Comparison of ENCODE assay signal across 8 mouse cellular contexts in the genomic region with DNA sequence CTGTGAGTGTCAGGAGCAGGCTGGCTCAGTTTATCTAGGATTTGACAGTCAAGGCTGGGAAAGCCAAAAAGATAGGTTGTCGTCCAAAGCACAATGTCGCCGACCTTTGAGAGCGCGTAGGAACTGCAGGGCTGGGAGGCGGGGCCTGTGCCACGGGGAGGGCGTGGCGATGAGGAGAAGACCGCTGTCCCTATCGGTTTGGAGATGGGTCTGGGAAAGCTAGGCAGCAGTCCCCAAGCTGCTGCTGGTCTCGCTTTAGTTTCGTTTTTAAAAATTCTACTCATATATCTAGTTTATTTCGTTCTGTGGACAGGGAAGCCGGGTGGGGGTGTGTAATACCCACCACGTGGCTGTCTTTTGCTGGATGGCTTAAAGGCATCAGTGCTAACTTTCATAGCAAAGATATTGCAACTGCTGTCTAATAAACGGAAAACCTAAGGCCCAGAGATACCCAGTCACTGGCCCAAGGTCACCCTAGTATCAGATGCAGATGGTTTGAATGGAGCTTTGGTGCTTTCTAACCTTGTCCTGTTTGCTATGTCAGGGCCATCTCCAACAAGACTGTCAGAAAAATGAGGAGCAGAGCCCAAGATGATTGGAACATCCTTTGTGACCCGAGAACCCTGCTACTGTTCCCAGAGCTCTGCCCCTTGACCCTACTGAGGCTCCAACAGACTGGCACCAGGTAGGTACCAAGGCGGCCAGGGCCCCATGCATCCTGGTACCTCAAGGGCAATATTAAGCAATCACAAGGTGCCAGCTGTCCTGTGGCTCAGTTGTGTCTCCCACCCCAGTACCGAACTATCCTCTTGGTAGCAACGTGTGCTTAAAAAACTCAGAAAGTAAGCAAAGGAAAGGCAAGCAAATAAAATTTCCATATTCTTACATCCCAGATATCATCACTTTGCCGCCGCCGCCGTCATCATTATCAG. TPM values are rescaled to one million over a fixed set of nuclear protein-coding genes. Genes with fewer than 3 reads are reported as not detected.
DNase-seq lines count a peak whose midpoint lies in the region; ATAC-seq lines count a peak whose summit lies in the region.

No protein-coding gene starts in this region.

- peaks cover 21% of the 10 kb centered on the region for H3K4me1 ChIP-seq in hindbrain, embryonic 15.5 days (replicated peaks)

- peak overlapping the region; percentile 24; the same call in 1 of the 2 replicates for H3K9ac ChIP-seq in hindbrain, embryonic 15.5 days

- peak; percentile 62 for ATAC-seq in hindbrain, embryonic 15.5 days (ENCODE audit: low FRiP score, low read depth)

- H3K9me3 ChIP-seq in hindbrain, embryonic 15.5 days, result no peaks in the 10 kb centered on the region

- H3K27me3 ChIP-seq in hindbrain, embryonic 15.5 days, result no peaks in the 10 kb centered on the region; the same call in none of the 2 replicates

- H3K27ac ChIP-seq in hindbrain, embryonic 15.5 days (replicated peaks), result no peak overlapping the region
- H3K27ac ChIP-seq in macrophage, result peak overlapping the region; percentile 13; the same call in 1 of the 2 replicates

- H3K79me2 ChIP-seq in macrophage (ENCODE audit: inconsistent target), result peaks cover 4% of the 10 kb centered on the region; the same call in 1 of the 2 replicates

- H3K4me3 ChIP-seq in hindbrain, embryonic 15.5 days, result peak overlapping the region; percentile 37
- peak overlapping the region; percentile 57 for H3K4me3 ChIP-seq in macrophage (ENCODE audit: inconsistent target)

- H3K4me2 ChIP-seq in hindbrain, embryonic 15.5 days, result peak overlapping the region; percentile 62

- no peaks in the 10 kb centered on the region for H3K36me3 ChIP-seq in hindbrain, embryonic 15.5 days
- no peaks in the 10 kb centered on the region for H3K36me3 ChIP-seq in macrophage (ENCODE audit: inconsistent target)

- DNase-seq in R1 (ENCODE audit: low read depth, low spot score), result peak; percentile 79
- DNase-seq in cerebellum, postnatal 14 days, result peak; percentile 79 to 86
- DNase-seq in gastrocnemius, adult 18-20 months (ENCODE audit: low spot score), result peak; percentile 83
- peak; percentile 51 for DNase-seq in left cerebral cortex, adult 11 months (ENCODE audit: low spot score)
- DNase-seq in retina, postnatal 7 days (ENCODE audit: low read depth, low spot score), result peak; percentile 48
- peak; percentile 73 to 76 for DNase-seq in urinary bladder, adult 18-20 months (ENCODE audit: low spot score in 2 of 2)

- 23% methylated on average over 25 of the region's 25 CpGs for WGBS in hindbrain, embryonic 15.5 days
- WGBS in macrophage (ENCODE audit: missing documents), result 8% methylated on average over 24 of the region's 25 CpGs

RNA-seq across cellular contexts. Expression of a gene that starts 31.6 kb away (rescaled TPM):
- total RNA-seq in gastrocnemius, adult 18-20 months (2021), result under 1 TPM; 0.37 to 0.43 TPM
- polyA plus RNA-seq in hindbrain, embryonic 15.5 days (2015; fragmentation: Nextera tagmentation; extraction: Ambion mirVana), result 3.4 and 3.7 TPM in 2 replicates
- 10 to 100 TPM in 5 of 26 experiments, 1 to 10 TPM in 19, under 1 TPM in 2; 0.55 to 24.8 (median 4.0) TPM for total RNA-seq in macrophage (2018; cell fraction: chromatin; rRNA removed)
- total RNA-seq in macrophage (2018; cell fraction: cytosol; rRNA removed), result 1 to 10 TPM in 10 of 26 experiments, under 1 TPM in 16; 0.10 to 1.6 (median 0.82) TPM
- 10 to 100 TPM in 1 of 26 experiments, 1 to 10 TPM in 18, under 1 TPM in 7; 0.63 to 12.7 (median 2.0) TPM for total RNA-seq in macrophage (2018; cell fraction: nucleus; rRNA removed)
- polyA plus RNA-seq in macrophage (2018), result 0.69 to 1.8 TPM (median 0.74 TPM) in 3 replicates

RNA-seq across cellular contexts. Expression of a gene that starts 40.5 kb away (rescaled TPM):
- total RNA-seq in gastrocnemius, adult 18-20 months (2021), result not detected
- polyA plus RNA-seq in hindbrain, embryonic 15.5 days (2015; fragmentation: Nextera tagmentation; extraction: Ambion mirVana), result 0.09 TPM in 1 of 2 replicates, not detected in the other
- total RNA-seq in macrophage (2018; cell fraction: chromatin; rRNA removed), result not detected
- total RNA-seq in macrophage (2018; cell fraction: cytosol; rRNA removed), result not detected
- total RNA-seq in macrophage (2018; cell fraction: nucleus; rRNA removed), result not detected
- not detected in 3 replicates for polyA plus RNA-seq in macrophage (2018)

RNA-seq across cellular contexts. Expression of a gene that starts 47.6 kb away (rescaled TPM):
- total RNA-seq in gastrocnemius, adult 18-20 months (2021), result 10 to 100 TPM in 1 of 2 experiments, 1 to 10 TPM in 1; 8.2 to 11.3 TPM
- 32.3 and 34.7 TPM in 2 replicates for polyA plus RNA-seq in hindbrain, embryonic 15.5 days (2015; fragmentation: Nextera tagmentation; extraction: Ambion mirVana)
- 10 to 100 TPM; 24.9 to 99.8 (median 44.7) TPM for total RNA-seq in macrophage (2018; cell fraction: chromatin; rRNA removed)
- total RNA-seq in macrophage (2018; cell fraction: cytosol; rRNA removed), result 10 to 100 TPM in 10 of 26 experiments, 1 to 10 TPM in 16; 6.5 to 12.8 (median 9.1) TPM
- 10 to 100 TPM; 13.6 to 53.0 (median 27.4) TPM for total RNA-seq in macrophage (2018; cell fraction: nucleus; rRNA removed)
- 5.3 to 13.1 TPM (median 7.6 TPM) in 3 replicates for polyA plus RNA-seq in macrophage (2018)

RNA-seq across cellular contexts. Expression of a gene that starts 54.1 kb away (rescaled TPM):
- total RNA-seq in gastrocnemius, adult 18-20 months (2021), result 100 to 1,000 TPM; 103 to 109 TPM
- polyA plus RNA-seq in hindbrain, embryonic 15.5 days (2015; fragmentation: Nextera tagmentation; extraction: Ambion mirVana), result 134 and 138 TPM in 2 replicates
- 10 to 100 TPM in 16 of 26 experiments, 1 to 10 TPM in 10; 4.2 to 40.7 (median 14.2) TPM for total RNA-seq in macrophage (2018; cell fraction: chromatin; rRNA removed)
- 100 to 1,000 TPM in 9 of 26 experiments, 10 to 100 TPM in 17; 80.8 to 134 (median 92.3) TPM for total RNA-seq in macrophage (2018; cell fraction: cytosol; rRNA removed)
- total RNA-seq in macrophage (2018; cell fraction: nucleus; rRNA removed), result 10 to 100 TPM; 14.2 to 93.0 (median 41.5) TPM
- 40.7 to 118 TPM (median 91.4 TPM) in 3 replicates for polyA plus RNA-seq in macrophage (2018)

RNA-seq across cellular contexts. Expression of a gene that starts 55.8 kb away (rescaled TPM):
- total RNA-seq in gastrocnemius, adult 18-20 months (2021), result 1 to 10 TPM; 2.2 to 2.8 TPM
- 4.7 and 5.1 TPM in 2 replicates for polyA plus RNA-seq in hindbrain, embryonic 15.5 days (2015; fragmentation: Nextera tagmentation; extraction: Ambion mirVana)
- total RNA-seq in macrophage (2018; cell fraction: chromatin; rRNA removed), result 1 to 10 TPM; 1.8 to 8.5 (median 5.6) TPM
- 1 to 10 TPM in 5 of 26 experiments, under 1 TPM in 21; 0.39 to 1.7 (median 0.73) TPM for total RNA-seq in macrophage (2018; cell fraction: cytosol; rRNA removed)
- 1 to 10 TPM in 25 of 26 experiments, under 1 TPM in 1; 0.58 to 6.1 (median 3.0) TPM for total RNA-seq in macrophage (2018; cell fraction: nucleus; rRNA removed)
- 0.32 to 1.8 TPM (median 0.85 TPM) in 3 replicates for polyA plus RNA-seq in macrophage (2018)
